Mouse (Mus musculus): ENCODE results near the gene Olfr1377.
"Not testable (repeated sequence)": the region's sequence is repeated elsewhere in the genome, so short reads cannot be mapped to it uniquely, and the experiment has no call there.

The Olfr1377 gene

DNA sequence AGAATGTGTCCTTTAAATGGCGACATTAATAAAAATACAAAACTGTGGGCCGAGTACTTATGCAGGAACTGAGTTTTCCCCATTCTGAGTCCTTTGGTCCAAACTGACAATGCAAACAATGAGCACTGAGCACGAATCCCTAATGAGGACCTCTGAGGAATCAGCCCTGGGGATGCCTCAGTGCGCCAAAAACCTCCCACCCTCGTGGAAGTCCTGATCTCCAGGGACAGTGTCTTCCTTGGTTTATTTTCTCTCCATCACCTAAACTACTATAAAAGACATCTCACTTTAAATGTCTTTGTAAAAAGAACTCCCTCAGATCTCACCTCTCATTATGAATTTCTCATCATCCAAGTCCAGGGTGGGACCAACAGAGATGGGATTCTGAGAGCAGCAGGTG, at the start of gene Olfr1377:
Olfr1377 (plus strand) TSS at position 301 of the 400 bp plus-strand sequence.
- no peak for DNase-seq

DNA sequence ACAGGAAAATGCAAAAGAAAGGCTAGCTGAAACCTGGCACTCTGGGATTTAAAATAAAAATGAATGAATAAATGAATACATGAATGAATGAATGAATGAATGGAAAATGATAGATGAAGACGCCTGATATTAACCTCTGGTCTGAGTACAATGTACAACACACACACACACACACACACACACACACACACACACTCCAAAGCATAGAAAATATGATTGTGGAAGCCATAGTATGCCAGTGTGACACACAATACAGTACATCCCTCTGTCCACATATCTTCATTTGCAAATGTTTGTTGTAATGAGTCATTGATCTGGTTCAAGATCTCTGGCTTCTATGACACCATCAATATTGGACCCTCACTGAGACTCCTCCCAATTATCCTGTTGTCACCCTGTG, 49.7 kb upstream of the Olfr1377 start:
- DNase-seq, result no peak

DNA sequence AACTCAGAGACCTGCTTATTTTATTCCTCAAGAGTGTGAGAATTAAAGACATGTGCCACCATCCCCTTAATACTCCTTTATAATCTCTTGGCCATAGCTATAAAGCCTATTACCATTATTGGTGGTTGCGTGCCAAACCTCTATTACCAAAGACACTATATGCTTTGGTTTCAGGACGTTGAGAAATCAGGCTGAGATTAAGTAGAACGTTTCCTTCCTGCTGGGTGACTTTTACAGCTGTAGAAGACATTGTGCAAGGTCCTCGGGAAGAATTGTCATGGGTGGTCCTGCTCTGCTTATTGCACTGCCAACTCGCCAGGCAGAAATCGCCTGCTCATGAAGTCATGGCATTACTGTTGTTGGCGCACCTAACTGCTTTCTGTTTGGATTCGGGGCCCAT, 43.3 kb upstream of the Olfr1377 start:
- DNase-seq, result no peak

DNA sequence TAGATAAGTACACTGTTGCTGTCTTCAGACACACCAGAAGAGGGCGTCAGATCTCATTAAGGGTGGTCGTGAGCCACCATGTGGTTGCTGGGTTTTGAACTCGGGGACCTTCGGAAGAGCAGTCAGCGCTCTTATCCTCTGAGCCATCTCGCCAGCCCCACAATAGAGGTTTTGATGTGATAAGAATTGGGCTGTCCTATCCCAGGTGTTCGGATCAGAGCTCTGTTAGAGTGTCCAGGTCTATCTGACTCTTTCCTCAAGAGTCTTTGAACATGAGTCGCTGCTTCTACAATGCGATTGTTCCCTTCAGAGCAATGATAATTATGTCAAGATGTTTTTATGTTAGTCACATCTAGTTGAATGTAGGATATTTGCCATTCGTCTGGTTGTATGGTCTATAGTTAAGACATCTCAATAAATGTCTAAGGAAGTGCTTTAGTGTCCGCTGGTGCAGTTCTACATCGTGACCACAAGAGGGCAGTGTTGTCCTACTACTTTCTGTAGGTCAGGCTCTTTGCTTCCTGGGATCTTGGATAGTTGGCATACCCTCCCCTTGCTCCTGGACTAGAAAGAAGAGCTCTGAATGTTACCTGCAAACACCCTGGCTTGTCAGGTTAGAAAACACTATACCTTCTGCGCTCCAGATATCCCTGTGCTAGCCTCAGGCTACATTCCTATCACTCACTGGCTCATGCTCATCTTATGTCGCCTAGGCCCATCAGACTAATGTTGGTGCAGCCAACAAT, 42.0 kb upstream of the Olfr1377 start:
- DNase-seq, result no peak

DNA sequence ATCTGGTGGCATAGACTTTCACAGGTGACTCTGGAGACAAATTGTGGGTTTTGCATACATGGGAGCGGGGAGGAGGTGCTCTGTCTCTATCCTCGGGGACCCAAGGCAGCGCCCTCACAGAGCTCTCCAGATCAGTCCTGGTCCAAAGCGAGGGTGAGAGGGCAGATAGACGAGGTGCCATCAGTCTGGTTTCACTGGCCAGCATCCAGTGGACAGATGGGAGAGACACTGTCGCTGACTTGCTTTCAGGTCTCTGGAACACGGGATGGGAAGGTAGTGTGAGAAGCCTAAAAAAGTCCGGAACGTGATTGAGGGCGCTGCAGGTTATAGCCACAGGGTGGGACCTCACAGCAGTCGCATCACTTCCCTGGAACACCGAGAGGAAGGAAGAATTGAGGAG, 39.4 kb upstream of the Olfr1377 start:
- no peak for DNase-seq

DNA sequence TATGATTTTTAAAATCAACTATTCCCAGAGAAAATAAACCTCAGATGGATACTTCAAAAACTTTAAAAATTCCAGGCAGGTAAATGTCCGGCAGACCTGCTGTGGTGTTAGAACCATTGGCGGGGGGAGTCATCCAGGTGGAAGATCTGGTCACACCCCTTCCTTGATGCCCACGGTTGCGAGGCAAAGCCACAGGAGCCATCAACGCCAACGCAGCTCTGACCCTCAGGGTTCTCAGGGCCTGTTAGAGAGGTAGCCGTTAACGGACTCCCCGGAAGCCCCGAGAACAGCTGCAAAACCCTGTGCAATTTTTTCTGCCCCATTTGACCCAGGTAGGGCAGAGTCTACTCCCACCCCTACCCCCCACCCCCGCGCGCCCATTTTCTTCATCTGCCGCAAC, 38.3 kb upstream of the Olfr1377 start, which contains the start of gene 4933414I15Rik:
4933414I15Rik (minus strand) TSS at position 260 of the 400 bp plus-strand sequence.
- no peak for DNase-seq

DNA sequence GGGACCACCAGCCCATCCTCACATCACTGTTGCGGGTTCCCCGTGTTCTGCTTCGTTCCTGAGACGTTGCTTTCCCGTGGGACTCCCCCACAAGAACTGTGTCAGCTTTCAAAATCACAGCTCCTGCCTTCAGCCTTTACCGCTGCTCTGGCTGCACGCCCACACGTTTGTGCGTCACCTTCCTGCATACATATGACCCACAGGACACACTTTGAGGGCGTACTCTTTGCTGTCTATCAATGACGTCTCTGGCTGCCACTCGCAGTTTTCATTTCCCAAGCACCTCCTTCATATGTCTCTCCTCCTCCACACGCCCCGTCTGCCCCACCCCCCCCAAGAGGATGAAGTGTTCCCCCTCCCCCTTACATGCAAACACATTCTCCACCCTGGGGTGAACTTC, 29.5 kb upstream of the Olfr1377 start:
- DNase-seq, result no peak

DNA sequence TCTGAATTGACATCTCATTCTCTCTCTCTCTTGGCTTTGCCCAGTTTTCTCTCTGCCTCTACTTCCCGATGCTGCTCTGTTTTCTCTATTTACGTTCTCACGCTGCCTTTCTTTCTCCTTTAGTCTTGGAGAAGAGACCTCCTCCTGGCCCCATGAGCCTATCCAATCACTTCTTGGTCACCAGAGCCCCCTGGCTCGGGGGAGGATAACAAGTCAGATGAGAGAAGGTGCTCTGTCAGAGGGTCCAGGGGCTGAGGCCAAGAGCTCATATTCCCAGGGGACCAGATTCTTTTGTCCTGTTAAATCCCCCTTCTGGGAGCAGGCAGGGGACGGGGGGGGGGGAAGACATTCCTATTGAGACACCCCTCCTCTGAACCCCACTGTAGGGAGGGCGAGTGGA, 28.1 kb upstream of the Olfr1377 start, which contains the start of gene Prop1:
Prop1 (minus strand) TSS at position 101 of the 400 bp plus-strand sequence.
- no peak for DNase-seq

DNA sequence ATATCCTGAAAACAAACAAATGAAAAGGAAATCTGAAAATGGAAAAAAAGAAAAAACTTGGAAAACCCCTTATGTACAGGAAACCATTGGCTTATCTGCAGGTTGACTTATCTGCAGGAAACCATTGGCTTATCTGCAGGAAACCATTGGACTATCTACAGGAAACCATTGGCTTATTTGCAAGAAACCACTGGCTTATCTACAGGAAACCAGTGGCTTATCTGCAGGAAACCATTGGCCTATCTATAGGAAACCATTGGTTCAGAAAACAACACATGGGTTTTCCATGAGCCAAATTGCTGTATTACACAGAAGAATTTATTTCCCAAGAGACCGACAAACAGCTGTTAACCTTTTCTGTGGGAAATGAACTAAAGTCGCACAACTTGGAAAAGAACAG, 16.9 kb upstream of the Olfr1377 start:
- no peak for DNase-seq

DNA sequence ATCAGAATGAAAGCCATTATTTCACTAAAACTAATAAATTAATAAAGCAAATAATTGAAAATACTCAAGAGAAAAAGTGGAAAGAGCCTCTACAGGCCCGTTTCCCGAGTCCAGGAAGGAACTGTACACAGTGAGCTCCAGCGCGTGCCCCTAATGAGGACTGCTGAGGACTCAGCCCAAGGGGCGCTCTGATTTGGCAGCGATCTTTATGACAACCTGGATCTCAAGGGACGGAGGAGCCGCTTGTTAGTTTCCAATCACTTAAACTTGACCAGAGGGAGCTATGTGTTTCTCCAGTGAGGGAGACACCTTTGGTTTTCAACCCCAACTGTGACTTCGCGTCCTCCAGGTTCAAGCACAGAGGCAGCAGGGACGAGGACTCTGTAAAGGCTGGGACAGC, 15.5 kb upstream of the Olfr1377 start, which contains the start of gene Olfr1378:
Olfr1378 (plus strand) TSS at position 301 of the 400 bp plus-strand sequence.
- no peak for DNase-seq

DNA sequence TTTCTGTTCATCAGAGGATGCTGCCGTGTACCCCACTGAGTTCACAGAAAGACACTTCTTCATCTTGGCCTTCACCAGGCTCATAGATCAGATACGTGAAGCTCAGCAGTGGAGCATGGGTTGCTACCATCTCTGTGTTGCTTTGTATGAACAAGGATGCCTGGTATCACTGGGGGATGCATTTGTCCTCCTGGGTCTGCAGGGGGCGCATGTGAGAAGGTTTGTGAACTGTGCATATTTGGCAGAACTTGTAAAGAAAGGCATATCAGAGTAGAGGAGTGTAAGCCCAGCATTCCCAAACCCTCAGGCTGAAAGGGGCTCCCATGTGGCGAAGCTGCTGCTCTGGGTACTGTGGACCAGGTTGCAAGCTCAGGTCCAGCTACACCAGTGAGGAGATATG, 4.6 kb upstream of the Olfr1377 start:
- DNase-seq, result no peak

DNA sequence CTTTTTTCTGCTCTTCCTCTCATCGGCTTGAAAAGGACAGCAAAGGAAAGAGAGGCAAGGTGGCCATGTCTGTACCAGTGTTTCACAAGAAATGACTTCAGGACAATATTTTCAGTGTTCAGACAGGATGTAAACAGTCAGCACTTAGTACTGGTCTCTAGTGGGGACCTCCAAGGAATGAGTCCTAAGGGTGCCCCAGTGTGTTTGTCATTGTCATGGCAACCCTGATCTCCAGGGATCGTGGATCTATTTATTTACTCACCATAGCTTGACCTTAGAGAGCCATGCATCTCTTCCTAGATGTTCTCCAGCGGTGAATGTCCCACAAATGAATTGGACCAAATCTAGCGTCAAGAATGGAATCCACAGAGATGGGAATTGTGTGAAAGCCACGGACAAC, 21.5 kb downstream of the Olfr1377 start, which contains the start of gene Olfr51:
Olfr51 (plus strand) TSS at position 301 of the 400 bp plus-strand sequence.
- DNase-seq, result no peak

DNA sequence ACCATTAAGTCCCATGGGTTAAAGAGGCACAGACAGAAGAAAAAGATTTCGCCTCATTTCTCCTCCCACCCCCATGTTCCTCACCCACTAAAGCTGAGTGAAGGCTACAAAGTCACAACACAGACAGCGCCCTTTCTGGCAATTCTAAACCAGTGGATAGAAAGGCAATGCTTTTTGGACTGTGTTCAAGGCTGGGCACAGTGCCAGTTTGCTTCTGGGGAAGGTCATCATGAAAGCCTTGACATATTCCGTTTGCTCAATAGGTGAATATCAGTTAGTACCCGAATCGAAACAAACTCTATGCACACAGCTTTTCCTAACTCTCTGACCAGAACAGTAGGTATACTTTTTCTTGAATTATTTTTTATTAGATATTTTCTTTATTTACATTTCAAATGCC, 30.1 kb downstream of the Olfr1377 start:
- no peak for DNase-seq

DNA sequence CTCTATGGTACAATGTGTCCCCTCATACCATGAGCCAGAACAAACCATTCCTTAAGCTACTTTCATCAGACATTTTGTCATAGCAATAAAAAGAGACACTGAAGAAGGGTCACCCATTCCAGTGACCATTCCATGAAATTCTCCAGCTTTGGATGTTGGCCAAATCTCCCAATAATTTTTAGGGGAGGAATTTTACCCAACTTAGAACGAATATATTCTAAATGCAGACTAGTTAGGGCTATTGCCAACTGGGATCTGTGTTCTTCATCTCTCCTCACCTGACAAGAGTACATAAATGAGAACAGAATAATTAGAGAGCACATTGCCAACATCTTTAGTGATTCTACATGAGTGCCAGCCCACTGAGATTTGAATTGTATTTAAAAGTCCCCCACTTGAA, 32.2 kb downstream of the Olfr1377 start, which contains the start of gene Olfr54:
Olfr54 (plus strand) TSS at position 301 of the 400 bp plus-strand sequence.
- no peak for DNase-seq

DNA sequence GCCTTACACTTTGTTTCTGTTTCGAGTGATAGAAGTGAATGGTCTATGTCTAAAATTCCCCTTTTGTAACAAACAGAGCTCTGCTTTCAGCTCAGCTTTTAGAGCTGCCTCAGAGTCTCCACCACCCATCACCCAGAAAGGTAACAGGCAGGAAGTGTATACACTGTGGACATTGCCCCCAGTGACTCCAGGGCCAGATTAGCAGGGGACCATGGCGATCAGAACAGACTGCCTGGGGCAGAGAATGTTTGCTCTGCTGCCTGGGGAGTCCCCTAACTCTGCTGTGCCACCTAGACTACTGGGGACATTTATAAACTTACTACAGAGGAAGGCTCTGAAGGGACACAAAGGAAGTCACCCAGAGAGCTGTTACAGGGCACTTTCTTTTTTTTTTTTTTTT, 34.6 kb downstream of the Olfr1377 start:
- no peak for DNase-seq

DNA sequence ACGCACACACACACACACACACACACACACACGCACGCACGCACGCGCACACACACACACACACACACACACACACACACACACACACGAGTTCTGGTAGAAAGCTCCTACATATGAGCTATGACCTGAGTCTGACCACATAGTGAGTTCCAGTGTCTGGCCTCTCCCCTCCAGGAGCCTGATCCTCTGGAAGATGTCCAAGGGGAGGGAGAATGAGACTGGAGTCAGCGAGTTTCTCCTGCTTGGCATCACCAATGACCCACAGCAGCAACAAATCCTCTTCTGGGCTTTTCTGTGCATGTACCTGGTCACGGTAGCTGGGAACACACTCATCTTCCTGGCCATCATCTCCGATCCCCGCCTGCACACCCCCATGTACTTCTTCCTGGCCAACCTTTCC, 45.0 kb downstream of the Olfr1377 start:
- DNase-seq, result not testable (repeated sequence)

DNA sequence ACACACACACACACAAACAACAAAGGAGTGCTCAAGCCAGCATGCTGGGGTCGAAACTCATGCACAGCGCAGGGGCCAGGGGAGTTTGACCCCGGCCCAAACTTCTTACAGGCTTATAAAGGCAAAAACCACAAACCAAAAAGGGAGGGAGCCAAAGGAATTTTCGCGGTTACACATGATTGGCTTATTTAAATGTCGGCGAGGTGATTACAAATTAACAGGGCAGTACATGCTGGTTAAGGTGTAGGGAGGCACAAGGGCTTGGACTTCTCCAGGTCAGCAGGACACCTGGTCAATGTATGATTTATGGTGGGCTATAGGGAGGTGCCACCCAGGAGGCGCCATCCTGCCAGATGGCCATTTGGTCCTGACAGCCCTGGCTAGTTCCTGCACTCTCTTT, 47.6 kb downstream of the Olfr1377 start:
- DNase-seq, result not testable (repeated sequence)

DNA sequence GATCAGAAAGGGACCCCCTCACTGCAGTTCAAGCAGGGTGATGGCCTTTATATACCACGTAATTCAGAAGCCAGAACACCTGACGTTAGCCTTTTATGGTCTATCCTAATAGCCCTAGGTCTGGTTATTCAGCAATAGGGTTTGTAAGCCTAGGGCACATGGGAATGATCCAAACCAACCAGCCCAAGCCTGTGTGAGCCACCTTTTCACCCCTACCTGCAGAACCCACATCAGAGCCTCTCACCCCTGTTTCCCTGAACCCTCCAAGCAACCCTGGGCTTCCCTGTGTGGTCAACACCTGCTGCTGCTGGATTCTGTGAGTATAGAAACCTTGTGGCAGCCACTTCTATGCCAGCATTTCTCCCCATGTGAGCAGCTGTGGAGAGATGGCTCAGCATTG, 48.5 kb downstream of the Olfr1377 start:
- no peak for DNase-seq

DNA sequence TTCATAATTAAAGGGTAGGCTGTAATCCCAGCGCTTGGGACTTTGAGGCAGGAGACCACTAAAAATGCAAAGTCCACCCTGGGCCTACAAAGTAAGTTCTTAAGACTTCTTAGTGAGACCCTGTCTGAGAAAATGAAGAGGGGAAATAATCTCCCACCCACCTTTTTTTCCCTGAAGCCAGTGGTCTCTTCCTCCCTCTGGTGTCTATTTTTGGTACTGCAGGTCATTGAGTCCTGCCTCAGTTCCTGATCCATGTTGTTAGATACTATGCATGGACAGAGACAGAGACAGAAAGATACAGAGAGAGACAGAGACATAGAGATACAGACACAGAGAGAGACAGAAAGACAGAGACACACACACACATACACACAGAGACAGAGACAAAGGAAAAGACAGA, 51.1 kb downstream of the Olfr1377 start:
- no peak for DNase-seq

DNA sequence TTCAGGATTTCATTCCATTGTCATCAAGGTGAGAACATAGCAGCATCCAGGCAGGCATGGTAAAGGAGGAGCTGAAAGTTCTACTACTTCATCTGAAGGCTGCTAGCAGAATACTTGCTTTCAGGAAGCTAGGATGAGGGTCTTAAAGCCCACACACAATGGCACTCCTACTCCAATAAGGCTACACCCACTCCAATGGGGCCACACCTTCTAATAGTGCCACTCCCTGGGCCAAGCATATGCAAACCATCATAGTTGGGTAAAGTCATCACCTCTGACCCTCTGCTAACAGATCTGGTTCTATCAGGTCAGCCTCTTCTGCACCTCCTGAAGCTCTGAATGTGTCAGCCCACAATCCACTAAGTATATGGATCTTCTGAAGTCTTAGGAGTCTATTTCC, 52.4 kb downstream of the Olfr1377 start:
- DNase-seq, result not testable (repeated sequence)

DNA sequence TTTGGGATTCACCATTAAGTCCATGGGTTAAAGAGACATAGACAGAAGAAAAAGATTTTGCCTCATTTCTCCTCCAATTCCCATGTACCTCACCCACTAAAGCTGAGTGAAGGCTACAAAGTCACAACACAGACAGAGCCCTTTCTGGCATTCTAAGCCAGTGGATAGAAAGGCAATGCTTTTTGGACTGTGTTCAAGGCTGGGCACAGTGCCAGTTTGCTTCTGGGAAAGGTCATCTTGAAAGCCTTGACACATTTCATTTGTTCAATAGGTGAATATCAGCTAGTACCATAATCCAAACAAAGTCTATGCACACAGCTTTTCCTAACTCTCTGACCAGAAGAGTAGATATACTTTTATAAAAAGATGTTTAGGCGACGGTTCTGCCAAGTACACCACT, 54.2 kb downstream of the Olfr1377 start:
- no peak for DNase-seq

Measured in cerebellum, adult 11 months (tissue).